Mouse (Mus musculus): ENCODE measurements around the gene Chrna10. TPM values are rescaled to one million over a fixed set of nuclear protein-coding genes. Genes with fewer than 3 reads are reported as not detected.
A peak's percentile ranks its signal among the peaks of the same experiment; 100 is the strongest.

The Chrna10 gene
- polyA plus RNA-seq, 1 experiment from 2014 or later, result 0.08 TPM

- Histone ChIP-seq H3K4me3 (no peak overlapping the region), H3K27ac (no peak overlapping the region), H3K27me3 (no peaks in the 10 kb centered on the region), H3K4me1 (replicated peaks) (peaks cover 40% of the 10 kb centered on the region), H3K36me3 (no peaks in the 10 kb centered on the region), H3K9me3 (replicated peaks) (no peaks in the 10 kb centered on the region), H3K4me2 (no peak overlapping the region), H3K9ac (no peak overlapping the region)
- WGBS, result 51% methylated on average over 5 of the region's 5 CpGs
- ATAC-seq (replicated peaks; ENCODE audit: insufficient number of reproducible peaks, insufficient read depth, low FRiP score, low read depth), result no peak
Observed at GRCm38 (mm10) chr7:102104126-102104525, 12.5 kb downstream of the Chrna10 start.

- H3K27me3 ChIP-seq, result no peaks in the 10 kb centered on the region
- no peak overlapping the region for H3K27ac ChIP-seq
- no peak overlapping the region for H3K4me2 ChIP-seq
- no peak for ATAC-seq (replicated peaks; ENCODE audit: insufficient number of reproducible peaks, insufficient read depth, low FRiP score, low read depth)
- H3K9me3 ChIP-seq (replicated peaks), result no peaks in the 10 kb centered on the region
- H3K4me1 ChIP-seq (replicated peaks), result peaks cover 40% of the 10 kb centered on the region
- no peak overlapping the region for H3K9ac ChIP-seq
- H3K36me3 ChIP-seq, result no peaks in the 10 kb centered on the region
- H3K4me3 ChIP-seq, result no peak overlapping the region
- WGBS, result 61% methylated on average over 2 of the region's 2 CpGs
Observed at GRCm38 (mm10) chr7:102103555-102103954, 13.1 kb downstream of the Chrna10 start.

- Histone ChIP-seq H3K4me3 (no peak overlapping the region), H3K27me3 (no peaks in the 10 kb centered on the region), H3K9ac (no peak overlapping the region), H3K36me3 (no peaks in the 10 kb centered on the region), H3K4me2 (no peak overlapping the region), H3K4me1 (replicated peaks) (peaks cover 40% of the 10 kb centered on the region), H3K27ac (no peak overlapping the region), H3K9me3 (replicated peaks) (no peaks in the 10 kb centered on the region)
- no peak for ATAC-seq (replicated peaks; ENCODE audit: insufficient number of reproducible peaks, insufficient read depth, low FRiP score, low read depth)
- 51% methylated on average over 6 of the region's 6 CpGs for whole genome bisulfite sequencing
Observed at GRCm38 (mm10) chr7:102102696-102103095, 13.9 kb downstream of the Chrna10 start.

GRCm38 (mm10) chr7:102102241-102102640, 14.4 kb downstream of the Chrna10 start:
- ATAC-seq (replicated peaks; ENCODE audit: insufficient number of reproducible peaks, insufficient read depth, low FRiP score, low read depth), result no peak
- Histone ChIP-seq H3K4me1 (replicated peaks) (peaks cover 39% of the 10 kb centered on the region), H3K9ac (no peak overlapping the region), H3K27me3 (no peaks in the 10 kb centered on the region), H3K36me3 (no peaks in the 10 kb centered on the region), H3K4me3 (no peak overlapping the region), H3K9me3 (replicated peaks) (no peaks in the 10 kb centered on the region), H3K4me2 (no peak overlapping the region), H3K27ac (no peak overlapping the region)
- WGBS, result 42% methylated on average over 8 of the region's 8 CpGs

- ATAC-seq (replicated peaks; ENCODE audit: insufficient number of reproducible peaks, insufficient read depth, low FRiP score, low read depth), result no peak
- no peaks in the 10 kb centered on the region for H3K36me3 ChIP-seq
- H3K4me1 ChIP-seq (replicated peaks), result peaks cover 31% of the 10 kb centered on the region
- no peak within 1 kb of the TSS for H3K4me3 ChIP-seq
- H3K9ac ChIP-seq, result no peak within 1 kb of the TSS
- peak within 1 kb of the TSS; percentile 69 for H3K4me2 ChIP-seq
- no peaks in the 10 kb centered on the region for H3K27me3 ChIP-seq
- 50% methylated on average over 5 of the region's 5 CpGs for WGBS
- no peaks in the 10 kb centered on the region for H3K9me3 ChIP-seq (replicated peaks)
- peak within 1 kb of the TSS; percentile 0; the same call in 1 of the 2 replicates for H3K27ac ChIP-seq
Observed at GRCm38 (mm10) chr7:102101487-102101886, 15.1 kb downstream of the Chrna10 start, which contains the start of gene Art1. Gene Art1 (plus strand): TSS chr7:102101743.

- 63% methylated on average over 5 of the region's 5 CpGs for WGBS
- H3K36me3 ChIP-seq, result no peaks in the 10 kb centered on the region
- H3K27ac ChIP-seq, result peak overlapping the region; percentile 0; the same call in 1 of the 2 replicates
- H3K4me1 ChIP-seq (replicated peaks), result peaks cover 29% of the 10 kb centered on the region
- no peaks in the 10 kb centered on the region for H3K27me3 ChIP-seq
- H3K9me3 ChIP-seq (replicated peaks), result no peaks in the 10 kb centered on the region
- H3K4me2 ChIP-seq, result no peak overlapping the region
- no peak overlapping the region for H3K4me3 ChIP-seq
- no peak overlapping the region for H3K9ac ChIP-seq
- ATAC-seq (replicated peaks; ENCODE audit: insufficient number of reproducible peaks, insufficient read depth, low FRiP score, low read depth), result no peak
Observed at GRCm38 (mm10) chr7:102100868-102101267, 15.8 kb downstream of the Chrna10 start.

GRCm38 (mm10) chr7:102099760-102100661, 16.6 kb downstream of the Chrna10 start:
- peak; percentile 61; the same call in 1 of the 2 replicates for ATAC-seq (replicated peaks; ENCODE audit: insufficient number of reproducible peaks, insufficient read depth, low FRiP score, low read depth)
- Histone ChIP-seq H3K4me1 (replicated peaks) (peaks cover 29% of the 10 kb centered on the region), H3K36me3 (no peaks in the 10 kb centered on the region), H3K27ac (peak overlapping the region; percentile 0; the same call in 1 of the 2 replicates), H3K4me3 (peak overlapping the region; percentile 37), H3K9ac (peak overlapping the region; percentile 19; the same call in 1 of the 2 replicates), H3K9me3 (replicated peaks) (no peaks in the 10 kb centered on the region), H3K27me3 (no peaks in the 10 kb centered on the region), H3K4me2 (peak overlapping the region; percentile 69)
- WGBS, result 6% methylated on average over 30 of the region's 30 CpGs

- Histone ChIP-seq H3K9me3 (replicated peaks) (no peaks in the 10 kb centered on the region), H3K4me3 (no peak overlapping the region), H3K27me3 (no peaks in the 10 kb centered on the region), H3K4me2 (no peak overlapping the region), H3K4me1 (replicated peaks) (no peaks in the 10 kb centered on the region), H3K9ac (no peak overlapping the region), H3K27ac (no peak overlapping the region), H3K36me3 (peaks cover 16% of the 10 kb centered on the region)
- 85% methylated on average over 4 of the region's 4 CpGs for WGBS
- no peak for ATAC-seq (replicated peaks; ENCODE audit: insufficient number of reproducible peaks, insufficient read depth, low FRiP score, low read depth)
Observed at GRCm38 (mm10) chr7:102087336-102087735, 29.3 kb downstream of the Chrna10 start.

GRCm38 (mm10) chr7:102084041-102084696, 32.5 kb downstream of the Chrna10 start:
- Histone ChIP-seq H3K36me3 (peaks cover 41% of the 10 kb centered on the region), H3K4me3 (no peak overlapping the region), H3K9me3 (replicated peaks) (no peaks in the 10 kb centered on the region), H3K4me1 (replicated peaks) (no peaks in the 10 kb centered on the region), H3K27ac (no peak overlapping the region), H3K9ac (no peak overlapping the region), H3K27me3 (no peaks in the 10 kb centered on the region), H3K4me2 (no peak overlapping the region)
- WGBS, result 76% methylated on average over 26 of the region's 26 CpGs
- ATAC-seq (replicated peaks; ENCODE audit: insufficient number of reproducible peaks, insufficient read depth, low FRiP score, low read depth), result no peak

- H3K4me3 ChIP-seq, result no peak within 1 kb of the TSS
- H3K27ac ChIP-seq, result no peak within 1 kb of the TSS
- no peak for ATAC-seq (replicated peaks; ENCODE audit: insufficient number of reproducible peaks, insufficient read depth, low FRiP score, low read depth)
- no peaks in the 10 kb centered on the region for H3K4me1 ChIP-seq (replicated peaks)
- peaks cover 50% of the 10 kb centered on the region for H3K36me3 ChIP-seq
- no peaks in the 10 kb centered on the region for H3K9me3 ChIP-seq (replicated peaks)
- H3K27me3 ChIP-seq, result no peaks in the 10 kb centered on the region
- no peak within 1 kb of the TSS for H3K4me2 ChIP-seq
- no peak within 1 kb of the TSS for H3K9ac ChIP-seq
- WGBS, result 83% methylated on average over 5 of the region's 5 CpGs
Observed at GRCm38 (mm10) chr7:102082816-102083215, 33.8 kb downstream of the Chrna10 start, which contains the start of gene Trpc2. Gene Trpc2 (plus strand): TSS chr7:102083116.

GRCm38 (mm10) chr7:102081784-102082183, 34.8 kb downstream of the Chrna10 start:
- ATAC-seq (replicated peaks; ENCODE audit: insufficient number of reproducible peaks, insufficient read depth, low FRiP score, low read depth), result no peak
- no peak overlapping the region for H3K9ac ChIP-seq
- 93% methylated on average over 5 of the region's 5 CpGs for WGBS

More at GRCm38 (mm10) chr7:102081784-102082183, 34.8 kb downstream of the Chrna10 start:
- peaks cover 60% of the 10 kb centered on the region for H3K36me3 ChIP-seq
- H3K4me1 ChIP-seq (replicated peaks), result no peaks in the 10 kb centered on the region
- no peaks in the 10 kb centered on the region for H3K9me3 ChIP-seq (replicated peaks)
- H3K4me2 ChIP-seq, result no peak overlapping the region
- no peaks in the 10 kb centered on the region for H3K27me3 ChIP-seq
- H3K4me3 ChIP-seq, result no peak overlapping the region
- H3K27ac ChIP-seq, result no peak overlapping the region

Measured in heart, embryonic 15.5 days (tissue).